Mouse (Mus musculus) kidney, postnatal 0 days (tissue): ENCODE results near the gene Eri3. TPM values are rescaled to one million over a fixed set of nuclear protein-coding genes. Genes with fewer than 3 reads are reported as not detected.

Experiments
- ATAC-seq: fragments of 200-750 bp; cut with Nextera tagmentation; replicated peaks from 2 replicates; pipeline ENCODE4 v1.8.0; 2017; ENCODE audit warnings: low read depth, moderate number of reproducible peaks, moderate TSS enrichment, moderate library complexity; ENCODE audit not compliant: low FRiP score
- DNase-seq: peaks from one replicate; pipeline ENCODE4 v3.0.0-alpha.2; 2016; ENCODE audit warnings: low spot score
- H3K27ac ChIP-seq: fragments of 300-500 bp; sonication (generic); 2 replicates; pipeline ENCODE4 v1.5.1; 2014; ENCODE audit warnings: mild to moderate bottlenecking
- H3K27me3 ChIP-seq: fragments of 300-500 bp; sonication (generic); 2 replicates; pipeline ENCODE4 v1.6.1; 2014; ENCODE audit warnings: low read length, mixed read lengths; ENCODE audit not compliant: insufficient read depth
- H3K36me3 ChIP-seq: fragments of 300-500 bp; sonication (generic); 2 replicates; pipeline ENCODE4 v1.6.1; 2014; ENCODE audit warnings: low read length, mixed read lengths; ENCODE audit not compliant: insufficient read depth
- H3K4me1 ChIP-seq: fragments of 300-500 bp; sonication (generic); replicated peaks from 2 replicates; pipeline ENCODE4 v1.6.1; 2014; ENCODE audit warnings: antibody characterized with exemption, low read length, mixed read lengths; ENCODE audit not compliant: insufficient read depth
- H3K4me2 ChIP-seq: fragments of 300-500 bp; sonication (generic); 2 replicates; pipeline ENCODE4 v1.6.1; 2014; ENCODE audit warnings: mild to moderate bottlenecking, low read length, moderate library complexity, mixed read lengths
- H3K4me3 ChIP-seq: fragments of 300-500 bp; sonication (generic); replicated peaks from 2 replicates; pipeline ENCODE4 v1.5.1; 2014; ENCODE audit warnings: low read depth, low read length
- H3K9ac ChIP-seq: fragments of 300-500 bp; sonication (generic); 2 replicates; pipeline ENCODE4 v1.6.1; 2014; ENCODE audit warnings: low read depth, low read length
- H3K9me3 ChIP-seq: fragments of 300-500 bp; sonication (generic); replicated peaks from 2 replicates; pipeline ENCODE4 v1.6.1; 2016; ENCODE audit warnings: low read length, inconsistent platforms, mixed read lengths
- CTCF ChIP-seq: IDR thresholded peaks from 2 replicates; pipeline ENCODE4 v1.5.1; 2016; ENCODE audit warnings: antibody characterized with exemption, low read depth, mild to moderate bottlenecking, moderate library complexity
- WGBS: fragments of 180-500 bp; shearing (Covaris S2); extraction: QIAGEN DNeasy Blood & Tissue Kit; methylation state at CpG from one replicate; pipeline ENCODE4 v1.1.7; 2014; 5-methylcytosine and 5-hydroxymethylcytosine counted together
- polyA plus RNA-seq: library from polyadenylated mRNA; unstranded; fragments of >200 nt; fragmentation: Nextera tagmentation; extraction: Ambion mirVana; gene quantifications from 2 replicates; pipeline ENCODE4 v1.2.1, GENCODE M21; 2015

Eri3 gene
- polyA plus RNA-seq, 1 experiment from 2014 or later, result 114 TPM

DNA sequence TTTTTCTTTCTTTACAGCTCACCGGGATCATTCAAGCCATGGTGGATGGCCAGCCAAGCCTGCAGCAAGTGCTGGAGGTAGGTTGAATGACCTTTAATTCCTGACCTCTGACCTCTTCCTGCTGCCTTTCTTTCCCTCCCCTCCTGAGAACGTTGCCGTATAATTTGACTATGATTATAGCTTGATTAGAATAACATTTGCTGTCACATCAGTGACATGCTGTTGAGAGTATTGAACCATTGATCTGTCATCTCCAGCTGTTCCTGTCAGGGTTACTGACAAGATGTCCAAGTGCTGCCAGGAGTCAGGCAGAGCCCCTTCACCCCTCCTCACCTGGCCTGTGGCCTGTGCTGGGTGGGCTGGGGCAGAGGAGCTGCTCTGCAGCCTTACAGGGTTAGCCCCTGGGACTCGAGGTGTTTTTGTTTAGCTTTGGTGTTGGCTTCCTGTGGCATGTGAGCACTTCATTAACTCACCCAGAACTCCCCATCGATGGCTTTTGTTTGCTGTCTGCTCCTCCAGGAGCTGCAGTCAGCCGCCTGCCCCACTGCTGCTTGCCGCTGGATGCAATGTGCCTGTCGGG lies 39.0 kb downstream of the Eri3 start:
- H3K4me3 ChIP-seq, result no peak overlapping the region
- no peak overlapping the region for H3K4me2 ChIP-seq
- H3K9ac ChIP-seq, result no peak overlapping the region
- no peaks in the 10 kb centered on the region for H3K9me3 ChIP-seq
- H3K36me3 ChIP-seq, result peaks cover 39% of the 10 kb centered on the region
- no peaks in the 10 kb centered on the region for H3K4me1 ChIP-seq
- no peak for TF ChIP-seq CTCF
- WGBS, result 35% methylated on average over 8 of the region's 8 CpGs
- no peak for ATAC-seq
- DNase-seq, result no peak
- H3K27me3 ChIP-seq, result no peaks in the 10 kb centered on the region
- H3K27ac ChIP-seq, result no peak overlapping the region

DNA sequence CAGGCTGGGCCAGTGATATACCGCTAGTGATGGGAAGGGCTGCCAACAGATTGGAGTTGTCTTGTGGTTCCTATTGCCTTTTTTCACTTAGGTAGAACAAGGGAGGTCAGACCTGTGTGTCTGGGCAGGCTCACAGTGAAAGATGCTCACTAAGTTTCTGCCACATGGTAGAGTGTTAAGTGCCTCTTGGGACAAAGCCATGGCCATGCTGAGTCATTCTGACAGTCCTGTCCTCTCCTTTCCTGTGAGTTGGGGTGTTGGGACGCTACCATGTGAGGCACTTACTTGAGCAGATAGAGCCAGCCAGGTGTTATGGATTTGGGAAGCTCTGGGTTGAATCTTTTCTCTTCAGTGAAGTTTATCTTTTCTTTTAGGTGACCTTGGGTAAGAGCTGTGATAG lies 40.6 kb downstream of the Eri3 start:
- Histone ChIP-seq H3K36me3 (peaks cover 35% of the 10 kb centered on the region; the same call in 1 of the 2 replicates), H3K27ac (no peak overlapping the region), H3K9ac (no peak overlapping the region), H3K4me1 (no peaks in the 10 kb centered on the region), H3K4me3 (no peak overlapping the region), H3K27me3 (no peaks in the 10 kb centered on the region), H3K9me3 (no peaks in the 10 kb centered on the region), H3K4me2 (no peak overlapping the region)
- ATAC-seq, result no peak
- DNase-seq, result no peak
- 92% methylated on average over 2 of the region's 2 CpGs for WGBS
- no peak for TF ChIP-seq CTCF

DNA sequence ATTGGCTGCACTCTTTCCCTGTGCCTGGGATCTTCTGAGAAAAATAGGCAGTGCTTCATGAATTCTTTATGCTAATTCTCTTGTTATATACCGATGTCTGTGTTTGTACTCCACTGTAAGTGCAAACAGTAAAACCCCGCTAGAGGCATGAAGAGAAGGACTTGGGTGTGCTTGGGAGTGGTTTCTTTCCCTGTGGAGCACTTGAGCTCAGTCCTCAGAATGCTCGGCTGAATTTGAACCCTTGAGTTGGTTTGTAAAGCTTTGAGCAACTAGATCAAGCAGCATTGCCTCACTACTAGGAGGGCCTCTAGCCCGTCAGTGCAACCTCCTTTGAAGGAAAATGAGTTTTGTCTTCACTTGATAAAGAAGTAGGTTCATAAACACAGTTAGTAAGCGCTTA lies 42.0 kb downstream of the Eri3 start:
- Histone ChIP-seq H3K4me2 (no peak overlapping the region), H3K4me3 (no peak overlapping the region), H3K9ac (no peak overlapping the region), H3K36me3 (peaks cover 40% of the 10 kb centered on the region), H3K9me3 (no peaks in the 10 kb centered on the region), H3K4me1 (no peaks in the 10 kb centered on the region), H3K27me3 (no peaks in the 10 kb centered on the region), H3K27ac (no peak overlapping the region)
- TF ChIP-seq CTCF, result no peak
- ATAC-seq (no peak), DNase-seq (no peak)
- WGBS, result 92% methylated on average over 5 of the region's 5 CpGs

DNA sequence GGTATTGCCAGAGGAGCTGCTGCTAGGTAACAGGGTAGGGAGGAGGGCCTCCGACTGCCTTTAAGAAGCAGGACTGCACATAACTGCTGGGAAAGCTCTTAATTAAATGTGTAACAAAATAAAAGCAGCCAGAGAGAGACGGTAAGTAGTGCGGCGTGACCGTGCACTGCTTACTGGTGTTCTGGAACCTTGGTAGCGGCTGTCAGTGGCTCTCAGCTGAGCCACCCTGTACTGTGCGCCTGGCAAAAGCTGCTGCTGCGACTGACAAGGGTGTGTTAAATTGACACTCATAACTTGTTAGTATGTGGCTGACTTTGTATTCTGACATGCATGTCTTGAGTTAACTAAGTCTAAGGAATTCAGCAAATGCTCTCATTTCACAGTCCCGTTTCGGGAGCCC lies 45.1 kb downstream of the Eri3 start:
- ATAC-seq (no peak), DNase-seq (no peak)
- H3K27ac ChIP-seq, result no peak overlapping the region
- no peak overlapping the region for H3K4me2 ChIP-seq
- H3K4me1 ChIP-seq, result no peaks in the 10 kb centered on the region
- no peaks in the 10 kb centered on the region for H3K9me3 ChIP-seq
- H3K27me3 ChIP-seq, result no peaks in the 10 kb centered on the region
- 85% methylated on average over 10 of the region's 10 CpGs for WGBS
- no peak for TF ChIP-seq CTCF
- H3K9ac ChIP-seq, result no peak overlapping the region
- no peak overlapping the region for H3K4me3 ChIP-seq
- H3K36me3 ChIP-seq, result peaks cover 48% of the 10 kb centered on the region

DNA sequence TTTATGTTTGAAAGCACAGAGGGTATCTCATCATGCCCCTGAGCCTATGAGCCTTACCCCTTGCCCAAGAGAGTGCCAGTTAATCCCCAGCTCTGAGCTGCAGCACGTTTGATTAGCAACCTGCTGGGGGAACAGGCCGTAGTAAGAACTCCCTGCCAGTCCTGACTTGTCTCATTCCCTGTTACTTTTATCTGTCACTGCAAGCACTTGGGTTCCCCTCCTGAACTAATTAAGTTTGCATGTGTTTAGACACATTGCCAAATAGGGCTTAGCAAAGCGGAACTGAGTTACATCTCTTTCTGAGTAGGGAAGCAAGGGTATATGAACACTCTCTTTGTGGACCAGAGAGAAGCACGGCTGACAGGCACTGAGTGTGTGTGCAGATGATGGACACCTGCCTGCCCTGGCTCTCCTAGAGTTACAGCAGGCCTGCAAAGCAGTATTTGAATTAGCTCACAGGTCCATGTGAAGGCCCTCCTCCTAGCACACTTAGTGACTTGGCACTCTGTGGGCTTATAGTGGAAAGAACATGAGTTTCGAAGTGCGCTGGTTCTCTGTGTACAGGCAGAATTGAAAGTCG lies 49.9 kb downstream of the Eri3 start:
- 71% methylated on average over 7 of the region's 7 CpGs for WGBS

DNA sequence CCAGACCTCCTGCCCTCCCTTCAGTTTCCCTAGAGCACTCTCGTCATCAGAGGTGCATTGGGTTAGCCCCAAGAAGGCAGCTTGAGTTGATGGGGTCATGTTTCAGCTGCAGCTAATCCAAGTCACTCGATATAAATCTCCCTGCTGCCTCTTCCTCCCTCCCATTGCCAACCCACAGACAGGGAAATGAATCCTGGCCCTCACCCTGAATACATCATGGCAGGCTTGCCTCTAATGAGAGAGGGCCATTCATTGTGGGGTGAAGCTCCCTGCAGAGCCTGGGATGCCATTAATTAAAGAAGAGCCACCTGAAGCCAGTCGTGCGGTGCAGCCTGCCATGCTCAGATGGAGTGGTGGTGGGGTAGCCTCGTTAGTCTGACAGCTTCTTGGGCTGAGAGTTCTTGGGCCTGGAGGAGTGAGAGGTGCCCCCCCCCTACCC lies 51.2 kb downstream of the Eri3 start:
- no peak overlapping the region for H3K27ac ChIP-seq
- ATAC-seq, result 0 out of 2 replicates have a peak, but pooled peaks have one; percentile 7
- DNase-seq, result peak; percentile 72
- H3K27me3 ChIP-seq, result no peaks in the 10 kb centered on the region
- TF ChIP-seq CTCF, result no peak
- H3K9me3 ChIP-seq, result no peaks in the 10 kb centered on the region
- no peak overlapping the region for H3K4me3 ChIP-seq
- H3K36me3 ChIP-seq, result peaks cover 35% of the 10 kb centered on the region
- 0 out of 2 replicates have a peak, but pooled peaks cover 4% of the 10 kb centered on the region for H3K4me1 ChIP-seq
- no peak overlapping the region for H3K9ac ChIP-seq
- H3K4me2 ChIP-seq, result no peak overlapping the region
- WGBS, result 27% methylated on average over 5 of the region's 5 CpGs

More for the DNA sequence above, 49.9 kb downstream of the Eri3 start:
- DNase-seq (no peak), ATAC-seq (no peak)
- H3K9ac ChIP-seq, result no peak overlapping the region
- no peak overlapping the region for H3K27ac ChIP-seq
- H3K9me3 ChIP-seq, result no peaks in the 10 kb centered on the region
- H3K27me3 ChIP-seq, result no peaks in the 10 kb centered on the region
- peaks cover 34% of the 10 kb centered on the region for H3K36me3 ChIP-seq
- no peaks in the 10 kb centered on the region for H3K4me1 ChIP-seq
- no peak overlapping the region for H3K4me3 ChIP-seq
- no peak overlapping the region for H3K4me2 ChIP-seq
- TF ChIP-seq CTCF, result no peak
